Mouse (Mus musculus) heart, postnatal 10 days (tissue): ENCODE measurements around the gene Inhbb. TPM values are rescaled to one million over a fixed set of nuclear protein-coding genes. Genes with fewer than 3 reads are reported as not detected.
A peak's percentile ranks its signal among the peaks of the same experiment; 100 is the strongest.

Experiments
- DNase-seq, 2 experiments: peaks; one replicate each; pipeline ENCODE4 v3.0.0; 2021
- intact Hi-C: fragments of 180-260 bp; cut with DNase I; formaldehyde crosslinking; loops from one replicate; pipeline ENCODE4 v1.15.1; 2025
- total RNA-seq, 2 experiments: library from RNA; stranded (reverse); gene quantifications; 2 replicates each; pipeline ENCODE4 v1.2.3; 2021

Inhbb gene
- total RNA-seq, 2 experiments from 2014 or later: 1.1 to 1.2 TPM

DNA sequence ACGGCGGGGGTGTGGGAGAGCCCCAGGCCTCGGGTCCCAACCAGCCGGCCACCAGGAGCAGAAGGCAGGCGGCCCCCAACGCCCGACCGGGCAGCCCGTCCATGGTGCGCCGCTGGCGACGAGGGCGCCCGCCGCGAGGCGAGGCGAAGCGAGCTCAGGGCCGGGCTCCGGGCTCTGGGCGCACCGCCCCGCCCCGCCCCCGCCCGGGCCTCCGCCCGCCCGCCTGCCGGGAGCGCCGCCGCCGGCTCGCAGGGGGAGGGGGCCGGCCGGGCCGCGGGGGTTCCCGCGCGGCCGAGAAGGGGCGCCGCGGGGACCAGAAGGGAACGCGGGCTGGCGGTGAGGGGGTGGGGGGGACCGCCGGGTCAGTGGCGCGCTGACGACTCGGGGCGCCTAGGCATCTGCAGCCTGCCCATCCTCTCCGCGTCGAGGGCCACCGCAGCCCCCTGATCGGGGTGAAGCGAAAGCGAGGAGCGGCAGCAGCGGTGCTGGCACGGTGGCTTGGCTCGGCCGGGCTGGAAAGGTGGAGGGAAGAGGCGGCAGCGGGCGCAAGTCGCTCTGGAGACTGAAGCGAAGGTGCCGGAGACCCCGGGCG is 968 bp downstream of the Inhbb start:
- intact Hi-C loops: loop anchor here (10.0 kb wide), 1 partner anchor 176 kb away; no protein-coding TSS in a partner anchor
- peak; percentile 31 for DNase-seq

DNA sequence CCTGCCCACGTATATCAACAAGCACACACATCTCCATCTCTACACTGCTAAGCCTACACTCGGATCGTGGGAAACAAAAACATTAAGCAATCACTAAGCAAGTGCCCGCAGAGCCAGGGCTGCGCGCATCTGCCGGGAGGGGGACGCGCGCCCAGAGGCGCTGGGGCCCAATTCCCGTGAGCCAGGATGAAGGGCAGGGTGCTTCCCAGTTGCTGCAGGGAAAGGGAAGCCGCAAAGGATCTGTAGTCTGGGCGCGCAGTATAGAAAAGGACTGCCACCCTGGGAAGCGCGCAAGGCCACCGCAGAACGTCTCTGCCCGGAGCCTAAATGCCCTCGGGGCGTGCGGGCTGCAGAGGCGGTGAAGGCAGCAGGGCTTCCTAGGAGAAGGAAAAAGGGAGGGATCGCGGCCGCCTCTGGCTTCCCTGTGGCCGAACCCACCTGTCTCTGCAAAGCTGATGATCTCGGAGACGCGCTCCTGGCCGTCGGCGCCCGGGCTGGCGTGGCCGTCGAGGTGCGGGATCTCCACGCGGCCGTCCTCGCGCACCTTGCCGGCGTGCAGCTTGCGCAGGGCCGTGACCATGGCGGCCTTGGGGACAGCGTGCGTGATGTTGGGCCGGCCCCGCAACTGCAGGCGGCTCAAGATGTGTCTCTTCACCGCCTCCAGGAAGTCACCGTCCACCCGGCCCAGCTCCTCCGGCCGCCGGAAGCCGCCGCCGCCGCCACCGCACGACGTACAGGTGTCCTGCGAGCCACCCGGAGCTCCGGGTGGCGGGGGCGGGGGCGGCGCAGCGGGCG is 1.7 kb downstream of the Inhbb start:
- intact Hi-C loops: loop anchor here (10.0 kb wide), 1 partner anchor 176 kb away; no protein-coding TSS in a partner anchor
- DNase-seq: no peak

DNA sequence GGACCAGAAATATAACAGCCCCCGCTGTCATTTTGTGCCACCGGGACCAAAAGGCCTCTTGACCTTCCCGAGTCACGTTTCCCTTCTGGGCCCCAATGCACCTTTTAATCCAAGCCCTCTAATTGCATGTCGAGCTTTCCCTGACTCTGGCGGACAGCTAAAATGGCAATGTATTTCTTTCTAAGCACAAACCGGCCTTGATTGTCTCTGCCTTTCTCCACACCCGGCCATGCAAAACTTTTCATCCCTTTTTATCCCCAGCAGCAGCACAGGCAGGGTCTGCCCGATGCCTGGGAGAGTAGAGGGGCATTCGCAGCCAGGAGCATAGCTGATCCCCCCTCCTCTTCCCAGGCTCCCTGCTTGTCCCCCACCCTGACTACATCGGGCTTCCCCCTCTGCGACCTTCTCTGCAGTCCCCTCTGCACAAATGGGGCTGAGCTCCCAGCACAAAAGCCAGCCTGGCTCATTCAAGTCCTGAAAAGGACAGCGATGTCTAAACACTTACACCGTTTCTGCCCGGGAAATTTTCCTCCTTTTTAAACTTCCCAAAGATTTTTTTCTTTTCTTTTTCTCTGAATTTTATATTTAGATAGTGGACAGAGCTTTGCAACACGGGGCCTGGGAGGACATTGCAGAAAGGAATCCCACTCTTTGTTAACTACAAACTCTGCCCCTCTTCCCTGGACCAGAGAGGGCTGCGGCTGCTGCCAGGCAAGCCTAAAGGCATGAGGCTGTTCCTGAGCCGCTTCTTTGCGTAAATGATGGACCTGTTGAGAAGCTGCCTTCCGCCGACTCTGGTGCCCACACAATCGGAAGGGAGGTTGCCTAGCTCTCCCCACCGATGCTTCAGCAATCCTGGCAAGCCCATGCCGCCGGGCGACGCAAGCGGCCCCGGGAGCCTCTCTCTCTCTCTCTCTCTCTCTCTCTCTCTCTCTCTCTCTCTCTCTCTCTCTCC is 2.6 kb downstream of the Inhbb start:
- intact Hi-C loops: loop anchor here (10.0 kb wide), 1 partner anchor 175 kb away; no protein-coding TSS in a partner anchor
- DNase-seq: no peak

DNA sequence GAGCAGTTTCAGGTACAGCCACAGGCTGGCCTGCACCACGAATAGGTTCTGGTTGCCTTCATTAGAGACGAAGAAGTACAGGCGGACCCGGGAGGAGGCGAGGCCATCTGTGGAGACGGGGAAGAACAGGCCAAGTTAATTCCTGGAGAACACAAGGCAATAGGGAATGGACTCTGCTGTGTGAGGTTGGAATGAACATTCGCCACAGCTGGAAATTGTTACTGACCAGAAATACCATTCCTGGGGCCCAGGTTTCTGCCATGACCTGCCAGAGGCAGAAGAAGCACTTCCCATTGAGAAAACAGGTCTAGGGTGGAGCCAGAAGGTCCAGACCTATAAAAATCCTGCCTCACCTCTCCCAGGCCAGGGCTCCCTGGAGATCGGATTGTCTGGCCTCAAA is 4.1 kb downstream of the Inhbb start:
- intact Hi-C loops: no loop called here
- no peak for DNase-seq

DNA sequence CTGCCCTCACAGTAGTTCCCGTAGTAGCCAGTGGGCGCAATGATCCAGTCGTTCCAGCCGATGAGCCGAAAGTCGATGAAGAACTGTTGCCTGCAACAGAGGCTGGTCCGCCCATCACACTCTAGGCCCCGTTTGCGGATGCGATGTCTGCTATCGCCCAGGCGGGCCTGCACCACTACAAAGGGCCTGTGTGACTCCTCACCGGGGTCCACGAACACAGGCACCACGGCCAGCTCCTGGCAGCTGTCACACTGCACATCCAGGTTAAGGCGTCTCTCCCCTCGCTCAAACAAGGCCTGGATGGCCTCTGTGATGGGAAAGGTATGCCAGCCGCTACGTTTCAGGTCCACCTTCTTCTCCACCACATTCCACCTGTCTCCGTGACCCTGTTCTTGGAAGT is 4.5 kb downstream of the Inhbb start:
- no peak for DNase-seq
- intact Hi-C loops: no loop called here

DNA sequence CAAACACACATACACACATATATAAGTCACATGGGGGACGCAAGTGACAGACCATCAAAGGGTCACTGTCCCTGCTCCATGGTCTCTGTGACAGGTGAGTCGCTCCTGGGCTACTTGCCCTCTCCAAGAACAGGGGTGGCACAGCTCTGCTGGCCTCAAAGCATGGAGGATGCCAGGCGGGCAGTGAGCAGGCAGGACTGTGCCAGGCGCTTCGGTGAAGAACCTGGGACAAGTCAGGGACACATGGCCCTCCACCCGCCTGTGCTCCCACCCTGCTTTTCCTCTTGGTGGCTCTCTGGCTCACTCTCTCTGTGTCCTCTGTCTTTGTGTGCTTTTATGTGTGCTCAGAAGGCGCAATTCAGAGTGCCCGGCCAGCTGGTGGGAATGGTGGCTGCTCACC is 5.4 kb downstream of the Inhbb start:
- intact Hi-C loops: no loop called here
- no peak for DNase-seq

DNA sequence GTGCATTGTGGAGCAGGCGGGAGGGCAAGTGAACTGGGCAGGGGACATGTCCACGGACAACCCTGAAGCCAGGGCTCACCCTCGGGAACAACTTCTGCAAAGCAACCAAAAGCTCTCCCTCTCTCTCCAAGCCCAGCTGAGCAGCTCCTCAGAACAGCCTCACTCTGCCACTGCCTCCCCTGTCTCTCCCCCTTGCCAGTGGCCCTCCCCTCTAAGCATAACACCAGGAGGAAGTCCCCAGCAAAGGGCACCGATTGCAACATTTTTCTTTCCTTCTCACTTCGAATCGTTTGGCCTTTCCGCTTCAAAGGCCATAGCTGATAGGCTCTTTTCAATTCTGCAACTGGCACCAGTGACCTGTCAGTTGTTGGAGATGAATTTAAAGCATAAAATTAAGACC is 5.9 kb downstream of the Inhbb start:
- no peak for DNase-seq
- intact Hi-C loops: no loop called here

DNA sequence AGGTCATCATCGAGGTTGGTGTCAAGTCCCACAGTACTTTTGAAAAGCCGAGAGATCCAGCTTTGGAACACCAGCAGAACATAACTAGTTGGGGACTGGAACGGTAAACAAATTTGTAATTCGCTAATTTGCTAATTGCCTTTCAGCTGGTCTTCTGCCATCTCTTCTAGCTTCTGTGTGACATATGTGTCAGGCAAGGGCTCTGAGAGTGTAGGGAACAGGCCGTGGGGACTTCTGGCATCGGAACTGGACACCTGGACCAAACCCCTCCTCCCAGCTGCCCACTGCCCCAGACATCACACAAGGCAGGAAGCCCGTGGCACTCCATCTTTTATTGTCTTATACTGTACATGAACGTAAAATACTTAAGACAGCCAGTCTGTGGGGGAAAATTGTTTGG is 6.9 kb downstream of the Inhbb start:
- intact Hi-C loops: no loop called here
- no peak for DNase-seq

DNA sequence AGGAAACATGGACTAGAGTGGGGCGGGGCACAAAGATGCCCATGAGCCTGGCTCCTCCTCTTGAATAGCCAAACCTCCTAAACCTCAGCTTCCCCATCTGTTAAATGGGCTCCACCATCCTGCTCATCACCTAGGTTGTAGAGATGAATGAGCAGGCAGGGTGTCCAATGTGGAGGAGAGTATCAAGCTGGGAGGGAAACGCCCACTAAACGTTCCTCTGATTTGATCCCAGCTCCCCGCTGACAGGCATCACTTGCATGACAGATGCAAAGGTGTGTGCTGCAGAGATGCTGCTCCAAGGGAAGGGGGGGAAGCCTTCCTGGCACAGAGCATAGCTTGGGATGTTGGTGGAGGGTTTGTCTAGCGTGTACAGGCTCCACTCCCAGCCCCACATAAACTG is 11.4 kb downstream of the Inhbb start:
- intact Hi-C loops: no loop called here

DNA sequence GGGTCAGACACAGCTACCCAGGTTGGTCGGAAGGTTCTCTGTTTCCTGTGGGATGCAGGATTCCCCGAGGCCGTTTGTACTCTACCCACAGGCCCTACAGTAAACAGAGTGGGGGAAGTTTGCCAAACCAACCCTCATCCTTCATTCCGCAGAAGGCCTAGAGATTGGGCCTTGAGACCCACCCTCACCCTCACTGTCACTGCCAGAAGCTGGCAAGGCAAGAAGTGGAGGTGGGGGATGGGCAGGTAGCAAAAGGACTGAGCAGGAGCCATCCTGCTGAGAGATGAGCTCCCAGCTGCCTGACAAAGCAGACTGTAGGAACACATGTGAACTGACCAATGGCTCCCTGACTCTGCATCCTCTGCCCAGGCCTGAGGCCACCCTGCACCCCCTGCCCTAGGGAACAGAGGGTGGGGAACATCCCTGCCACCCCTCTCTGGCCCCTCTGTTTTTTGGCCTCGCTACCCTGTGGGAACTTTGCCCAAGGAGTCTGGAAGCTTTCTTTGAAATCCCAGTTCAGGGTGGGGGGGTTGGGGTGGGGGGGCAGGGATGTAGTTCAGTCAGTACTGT is 12.4 kb downstream of the Inhbb start:
- DNase-seq: no peak
- intact Hi-C loops: no loop called here

More for the DNA sequence above, 11.4 kb downstream of the Inhbb start:
- DNase-seq: no peak

DNA sequence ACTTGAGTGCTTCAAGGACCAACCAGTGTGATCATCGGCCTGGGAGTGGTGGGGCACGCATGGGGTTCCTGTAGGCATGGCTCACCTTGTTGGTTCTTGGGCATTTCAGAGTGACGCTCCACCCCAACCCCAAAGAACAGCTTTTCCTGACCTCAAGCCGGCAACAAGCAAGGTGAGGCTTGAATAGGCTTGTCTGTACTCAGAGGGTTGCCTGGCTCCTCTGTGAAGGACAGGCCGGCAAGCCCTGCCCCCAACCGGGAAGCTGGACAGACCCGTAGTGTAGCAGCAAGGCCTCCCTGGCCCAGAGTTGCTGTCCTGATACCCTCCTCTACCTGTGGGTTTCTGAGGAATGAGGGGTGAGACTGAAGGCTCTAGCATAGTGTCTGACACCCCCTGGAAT is 12.9 kb downstream of the Inhbb start:
- DNase-seq: no peak
- intact Hi-C loops: no loop called here

DNA sequence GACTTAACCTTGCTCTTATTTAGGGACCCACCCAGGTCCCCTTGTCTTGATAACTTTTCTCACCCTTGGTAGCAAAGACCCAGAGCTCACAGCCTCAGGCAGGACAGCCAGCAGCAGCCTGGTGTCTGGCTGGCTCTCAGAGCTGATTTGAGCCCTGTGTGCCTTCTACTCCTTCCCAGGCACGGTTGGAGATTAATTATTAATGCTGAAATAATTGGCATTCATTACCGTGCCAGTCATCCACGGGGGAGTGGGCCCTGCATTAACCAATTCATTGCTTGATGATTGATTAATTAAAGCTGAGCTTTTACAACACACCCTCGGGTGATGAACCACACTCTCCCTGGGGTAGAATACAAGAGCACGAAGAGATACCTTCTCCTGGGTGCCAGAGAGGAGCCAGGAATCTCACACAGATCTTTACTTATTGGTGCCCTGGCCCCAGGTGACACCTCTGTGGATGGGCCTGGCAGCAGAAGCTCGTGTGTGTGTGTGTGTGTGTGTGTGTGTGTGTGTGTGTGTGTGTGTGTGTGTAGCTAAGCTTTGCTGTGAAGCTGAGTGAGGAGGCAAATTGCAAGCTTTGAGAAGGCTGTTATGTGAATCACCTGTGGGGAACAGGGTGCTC is 14.2 kb downstream of the Inhbb start:
- intact Hi-C loops: no loop called here
- no peak for DNase-seq

DNA sequence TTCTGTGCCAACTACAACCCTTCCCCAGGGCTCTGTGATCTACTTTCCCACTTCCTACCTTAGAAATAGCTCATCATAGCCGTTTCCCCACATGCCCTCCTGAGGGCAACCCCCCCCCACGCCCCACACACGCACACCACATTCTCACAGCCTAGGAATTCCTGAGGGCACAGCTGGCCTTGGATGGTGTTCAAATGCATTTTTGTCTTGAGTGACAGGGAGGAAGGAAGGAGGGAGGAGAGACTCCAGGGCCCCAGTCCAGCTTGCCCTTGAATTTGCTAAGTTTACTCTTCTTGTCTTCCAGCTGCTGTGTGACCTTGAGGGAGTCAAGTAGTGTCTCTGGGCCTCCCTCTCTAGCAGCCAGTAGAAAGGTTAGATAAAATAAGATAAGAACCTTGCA is 17.2 kb downstream of the Inhbb start:
- no peak for DNase-seq
- intact Hi-C loops: no loop called here

DNA sequence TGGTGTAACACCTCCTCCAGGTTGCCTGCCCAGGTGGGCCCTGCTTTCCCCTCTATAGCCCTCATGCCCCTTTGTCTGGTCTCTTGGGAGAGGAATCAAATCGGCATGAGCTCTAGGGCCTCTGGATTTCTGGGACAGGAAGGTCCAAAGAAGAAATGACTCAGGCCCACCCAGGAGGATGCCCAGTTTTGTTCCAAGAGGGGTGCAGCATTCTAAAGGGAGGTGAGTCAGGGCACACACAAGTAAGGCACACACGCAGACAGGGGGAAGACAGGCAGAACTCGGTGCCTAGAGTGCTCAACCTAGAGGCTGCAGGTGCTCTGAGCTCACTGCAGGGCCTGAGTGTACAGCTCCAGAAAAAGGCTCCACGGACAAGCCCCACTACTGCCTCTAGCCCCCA is 17.7 kb downstream of the Inhbb start:
- intact Hi-C loops: no loop called here
- no peak for DNase-seq

DNA sequence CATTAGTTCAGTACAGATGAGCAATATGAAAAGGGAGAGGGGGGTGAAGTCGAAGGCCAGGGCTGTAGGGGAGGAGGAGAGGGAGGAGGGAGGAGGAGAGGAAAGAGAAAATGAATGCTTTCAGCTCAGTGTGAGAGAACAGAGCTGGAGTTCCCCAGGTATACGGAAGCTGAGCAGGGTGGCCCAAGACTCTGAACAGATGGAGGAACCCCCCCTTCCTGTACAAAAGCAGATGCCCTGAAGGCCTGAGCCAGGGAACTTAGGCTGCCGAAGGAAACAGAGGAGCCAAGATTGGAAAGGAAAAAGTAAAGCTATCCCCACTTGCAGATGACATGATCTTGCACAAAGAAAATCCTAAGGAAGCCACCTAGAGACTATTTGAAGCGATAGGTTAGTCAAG is 20.8 kb downstream of the Inhbb start:
- no peak for DNase-seq
- intact Hi-C loops: no loop called here

DNA sequence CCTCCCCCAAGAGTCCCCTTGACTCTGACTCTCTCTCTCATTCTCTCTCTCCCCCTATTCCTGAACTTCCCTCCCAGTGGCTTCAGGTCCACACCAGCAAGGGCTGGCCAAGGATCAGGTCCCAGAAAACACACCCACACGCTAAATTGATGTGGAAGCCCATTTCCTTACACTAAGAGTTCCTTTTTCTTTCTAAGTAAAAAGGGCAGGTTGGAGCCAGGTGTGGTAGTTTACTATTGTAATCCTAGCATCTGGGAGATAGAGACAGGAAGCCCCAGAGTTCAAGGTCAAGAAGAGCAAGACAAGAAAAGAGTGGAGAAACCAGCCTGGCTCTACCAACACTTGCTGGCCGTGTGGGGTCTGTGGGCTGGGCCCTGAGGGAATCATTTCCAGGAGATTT is 23.4 kb downstream of the Inhbb start:
- DNase-seq: no peak
- intact Hi-C loops: no loop called here

DNA sequence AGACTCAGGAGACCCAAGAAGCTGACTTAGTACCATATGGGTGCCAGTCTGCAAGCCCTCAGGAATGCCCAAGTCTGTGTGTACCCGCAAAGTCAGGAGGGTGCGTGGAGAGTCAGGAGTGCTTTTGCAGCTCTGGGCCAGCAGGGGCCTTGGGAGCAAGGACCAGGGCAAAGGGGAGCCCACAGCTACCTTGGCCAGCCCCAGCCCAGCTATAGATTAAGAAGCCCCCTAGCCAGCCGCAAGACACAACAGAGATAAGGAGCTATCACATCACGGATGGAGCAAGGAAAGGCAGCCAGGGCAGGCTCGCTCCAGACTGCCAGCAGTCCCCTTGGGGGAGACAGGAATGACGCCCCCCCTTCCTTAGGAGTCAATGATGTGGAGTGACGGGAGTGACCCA is 24.2 kb downstream of the Inhbb start:
- DNase-seq: no peak
- intact Hi-C loops: no loop called here

DNA sequence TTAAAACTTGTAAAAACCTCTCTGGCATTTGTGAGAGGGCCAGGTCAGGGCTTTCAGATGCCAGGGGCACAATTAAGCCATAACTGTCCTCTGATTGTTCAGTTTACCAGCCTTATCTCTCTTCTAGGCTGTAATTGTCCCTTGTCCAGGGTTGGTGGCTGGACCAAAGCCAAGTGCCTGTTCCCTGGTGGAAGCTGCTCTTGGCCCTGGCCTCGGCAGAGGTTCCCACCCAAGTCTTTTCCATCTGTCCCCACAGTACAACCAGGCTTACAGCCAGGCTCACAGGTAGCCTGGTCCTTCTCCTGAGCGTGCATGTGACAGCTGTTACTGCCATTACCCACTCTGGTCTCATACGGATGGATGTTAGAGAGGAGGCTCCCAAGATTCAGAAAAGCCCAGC is 30.7 kb downstream of the Inhbb start:
- intact Hi-C loops: no loop called here
- DNase-seq: peak; percentile 65 to 70

DNA sequence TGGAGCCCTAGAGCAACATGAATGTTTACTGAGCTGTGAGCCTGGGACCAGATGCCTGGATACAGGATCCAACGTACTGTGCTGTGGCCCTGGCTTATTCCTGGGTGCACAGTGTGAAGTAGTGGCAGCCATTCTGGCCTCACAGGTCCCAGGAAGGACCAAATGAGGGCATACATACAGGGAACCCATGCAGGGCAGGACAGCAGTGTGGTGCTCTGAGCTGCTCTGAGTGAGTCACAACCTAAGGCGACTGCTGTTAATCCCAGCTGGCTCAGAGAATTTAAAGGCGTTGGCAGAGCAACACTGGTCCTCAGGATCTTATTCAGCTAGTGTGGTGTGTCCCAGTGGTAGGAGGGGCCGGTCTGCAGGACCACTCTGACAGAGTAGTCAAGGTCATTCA is 31.4 kb downstream of the Inhbb start:
- no peak for DNase-seq
- intact Hi-C loops: no loop called here

DNA sequence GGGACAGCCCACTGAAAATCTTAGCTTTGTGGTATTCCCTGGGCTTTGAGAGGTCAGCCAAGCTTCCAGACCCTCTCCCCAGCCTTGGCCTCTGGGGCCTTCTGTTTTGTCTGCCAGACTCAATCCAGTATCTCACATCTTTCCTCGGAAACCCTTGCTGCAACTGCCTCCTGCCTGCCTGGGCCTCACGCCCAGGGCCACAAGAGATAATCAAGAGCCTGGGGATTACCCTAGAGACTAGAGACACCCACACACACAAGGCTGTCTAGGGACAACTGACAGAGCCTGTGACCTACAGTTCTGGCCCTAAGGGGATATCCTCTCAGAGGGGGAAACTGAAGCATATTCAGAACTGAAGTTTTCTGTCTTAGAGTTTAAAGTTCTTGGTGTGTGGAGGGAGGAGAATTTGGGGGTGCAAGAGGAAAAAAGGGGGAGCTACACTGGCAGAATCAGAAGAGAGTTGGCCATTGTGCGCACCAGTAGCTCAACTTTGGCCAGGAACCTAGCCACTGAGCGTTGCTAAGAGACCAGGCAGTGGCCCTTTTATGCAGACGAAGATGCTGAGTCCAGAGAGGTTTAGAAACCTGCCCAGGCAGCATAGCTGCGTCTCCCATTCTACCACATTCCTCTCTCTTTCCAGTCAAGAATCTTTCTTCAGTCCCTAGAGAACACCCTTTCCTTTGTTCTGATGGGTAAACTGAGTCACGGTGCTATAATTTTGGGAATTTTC is 32.1 kb downstream of the Inhbb start:
- intact Hi-C loops: no loop called here
- DNase-seq: peak; percentile 44 to 62
